Mouse (Mus musculus): ENCODE measurements at regions not wholly inside any gene's neighbourhood (a gene's known extent, or its start where the extent isn't known, plus 50 kb on each side); places are given as distances from the start of the nearest gene placed in this dataset.

GRCm38 (mm10) chr10:12059728-12060127 lies 716.5 kb downstream of the Epm2a start:
- in situ Hi-C loops (cut with MboI, MseI) = loop anchor here (5.0 kb wide), 1 partner anchor 537 kb away; no protein-coding TSS in a partner anchor

- in situ Hi-C loops (cut with MboI, MseI) = loop anchor here (5.0 kb wide), 1 partner anchor 539 kb away; no protein-coding TSS in a partner anchor
Observed at GRCm38 (mm10) chr10:12061069-12061861, 718.1 kb downstream of the Epm2a start.

GRCm38 (mm10) chr10:12062302-12062701 lies 719.1 kb downstream of the Epm2a start:
- in situ Hi-C loops (cut with MboI, MseI) = loop anchor here (5.0 kb wide), 1 partner anchor 540 kb away; no protein-coding TSS in a partner anchor

GRCm38 (mm10) chr10:12083961-12084360 lies 740.8 kb downstream of the Epm2a start:
- in situ Hi-C loops (cut with MboI, MseI) = no loop called here

- in situ Hi-C loops (cut with MboI, MseI) = no loop called here
Observed at GRCm38 (mm10) chr10:12092521-12092920, 749.3 kb downstream of the Epm2a start.

GRCm38 (mm10) chr10:12096678-12097077 lies 753.5 kb downstream of the Epm2a start:
- in situ Hi-C loops (cut with MboI, MseI) = no loop called here

GRCm38 (mm10) chr10:12107001-12107418 lies 762.2 kb downstream of the Utrn start:
- in situ Hi-C loops (cut with MboI, MseI) = no loop called here

- in situ Hi-C loops (cut with MboI, MseI) = no loop called here
Observed at GRCm38 (mm10) chr10:12111720-12112119, 757.4 kb downstream of the Utrn start.

- in situ Hi-C loops (cut with MboI, MseI) = no loop called here
Observed at GRCm38 (mm10) chr10:12115767-12116166, 753.4 kb downstream of the Utrn start.

GRCm38 (mm10) chr10:12116662-12117303 lies 752.4 kb downstream of the Utrn start:
- in situ Hi-C loops (cut with MboI, MseI) = no loop called here

- in situ Hi-C loops (cut with MboI, MseI) = loop anchor here (10.0 kb wide), 1 partner anchor 1299 kb away; no protein-coding TSS in a partner anchor
Observed at GRCm38 (mm10) chr10:12124272-12124671, 744.9 kb downstream of the Utrn start.

- in situ Hi-C loops (cut with MboI, MseI) = loop anchor here (10.0 kb wide), 1 partner anchor 1305 kb away; no protein-coding TSS in a partner anchor
Observed at GRCm38 (mm10) chr10:12129486-12129885, 739.7 kb downstream of the Utrn start.

- in situ Hi-C loops (cut with MboI, MseI) = no loop called here
Observed at GRCm38 (mm10) chr10:12144691-12145090, 724.5 kb downstream of the Utrn start.

GRCm38 (mm10) chr10:12146942-12147537 lies 722.1 kb downstream of the Utrn start:
- in situ Hi-C loops (cut with MboI, MseI) = no loop called here

GRCm38 (mm10) chr10:12170243-12170642 lies 698.9 kb downstream of the Utrn start:
- in situ Hi-C loops (cut with MboI, MseI) = no loop called here

- in situ Hi-C loops (cut with MboI, MseI) = no loop called here
Observed at GRCm38 (mm10) chr10:12174200-12174818, 694.9 kb downstream of the Utrn start.

- in situ Hi-C loops (cut with MboI, MseI) = no loop called here
Observed at GRCm38 (mm10) chr10:12175141-12175540, 694.0 kb downstream of the Utrn start.

GRCm38 (mm10) chr10:12177482-12177881 lies 691.7 kb downstream of the Utrn start:
- in situ Hi-C loops (cut with MboI, MseI) = no loop called here

GRCm38 (mm10) chr10:12180965-12181364 lies 688.2 kb downstream of the Utrn start:
- in situ Hi-C loops (cut with MboI, MseI) = no loop called here

GRCm38 (mm10) chr10:12186918-12187639 lies 682.1 kb downstream of the Utrn start:
- in situ Hi-C loops (cut with MboI, MseI) = no loop called here

GRCm38 (mm10) chr10:12187669-12188342 lies 681.4 kb downstream of the Utrn start:
- in situ Hi-C loops (cut with MboI, MseI) = no loop called here

Data from regulatory T cell (primary cell).